Mouse (Mus musculus) right cerebral cortex, adult 2 months (tissue): ENCODE data around the gene Akirin1.

ENCODE experiments used
- DNase-seq, 2 experiments: peaks; one replicate each; pipeline ENCODE4 v3.0.0; 2021 to 2022; ENCODE audit warnings: low spot score in 2 of 2

The Akirin1 gene

DNA sequence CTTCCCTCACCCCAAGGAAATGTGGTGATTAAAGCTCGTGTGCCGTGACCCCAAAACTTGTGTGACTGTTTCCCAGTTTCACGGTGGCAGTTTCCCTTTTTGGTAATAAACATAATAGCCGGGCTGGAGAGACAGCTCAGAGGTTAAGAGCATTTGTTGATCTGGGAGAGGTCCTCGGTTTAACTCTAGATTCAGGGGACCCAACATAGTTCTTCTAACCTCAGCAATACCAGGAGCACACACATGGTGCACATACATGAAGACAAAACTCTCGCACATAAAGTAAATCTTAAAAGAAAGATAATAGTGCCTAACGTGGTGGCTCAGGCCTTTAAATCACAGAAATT is 31.7 kb downstream of the Akirin1 start:
- no peak for DNase-seq

DNA sequence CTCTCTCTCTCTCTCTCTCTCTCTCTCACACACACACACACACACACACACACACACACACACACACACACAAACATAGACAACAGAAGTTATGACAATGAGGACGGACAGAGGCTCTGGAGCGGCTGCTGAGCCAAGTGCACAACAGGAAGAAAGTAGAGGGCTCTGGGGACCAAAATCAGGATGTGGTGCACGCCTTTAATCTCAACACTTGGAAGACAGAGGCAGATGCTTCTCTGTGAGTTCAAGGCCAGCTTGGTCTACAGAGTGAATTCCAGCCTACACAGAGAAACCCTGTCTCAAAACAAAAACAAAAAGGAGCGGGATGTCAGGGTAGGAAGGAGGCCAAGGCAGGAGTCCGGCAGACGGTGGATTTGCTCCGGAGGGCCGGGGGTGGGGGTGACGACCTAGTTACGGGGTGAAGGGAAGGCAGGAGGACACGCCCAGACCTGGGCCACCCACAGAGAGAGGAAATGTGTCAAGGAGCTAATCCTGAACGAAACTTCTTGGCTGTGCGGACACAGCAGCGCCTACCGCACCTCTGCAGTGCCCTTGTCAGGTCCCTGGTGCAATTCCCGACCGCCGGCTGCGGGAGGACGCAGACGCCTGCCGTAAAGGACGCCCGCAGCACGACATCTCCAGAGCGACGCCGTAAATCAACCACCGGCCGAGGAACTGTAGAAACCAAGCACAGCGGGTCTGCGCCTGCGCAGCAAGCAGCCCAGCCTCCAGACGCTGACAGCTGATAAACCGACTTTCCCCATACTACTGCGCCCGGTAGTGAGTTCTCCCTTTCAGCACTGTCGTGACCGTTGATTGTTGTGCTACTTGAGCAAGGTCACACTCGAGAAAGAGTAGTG is 32.3 kb downstream of the Akirin1 start, which contains the start of gene Ndufs5:
TSS of gene Ndufs5 (minus strand) at position 629 of the 860 bp plus-strand sequence.
- DNase-seq, result peak; percentile 97

DNA sequence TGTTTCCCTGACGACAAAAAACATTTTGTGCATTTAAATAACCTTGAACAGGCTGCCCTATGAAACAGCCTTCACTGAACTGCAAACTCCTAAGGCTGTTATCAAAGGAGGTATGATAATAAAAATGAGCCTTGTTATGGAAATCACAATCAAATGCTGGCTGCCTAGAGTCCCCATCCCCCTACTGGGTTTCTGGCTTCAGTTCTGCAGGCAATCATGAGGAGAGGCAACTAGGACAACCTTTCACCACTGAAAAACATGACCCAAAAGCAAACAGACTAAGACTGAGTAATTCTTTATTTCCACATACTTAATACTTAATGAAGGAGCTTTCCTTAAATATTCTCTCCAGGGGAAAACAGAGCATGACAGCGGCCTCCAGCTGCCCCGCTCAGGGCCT is 37.7 kb downstream of the Akirin1 start:
- DNase-seq, result no peak

DNA sequence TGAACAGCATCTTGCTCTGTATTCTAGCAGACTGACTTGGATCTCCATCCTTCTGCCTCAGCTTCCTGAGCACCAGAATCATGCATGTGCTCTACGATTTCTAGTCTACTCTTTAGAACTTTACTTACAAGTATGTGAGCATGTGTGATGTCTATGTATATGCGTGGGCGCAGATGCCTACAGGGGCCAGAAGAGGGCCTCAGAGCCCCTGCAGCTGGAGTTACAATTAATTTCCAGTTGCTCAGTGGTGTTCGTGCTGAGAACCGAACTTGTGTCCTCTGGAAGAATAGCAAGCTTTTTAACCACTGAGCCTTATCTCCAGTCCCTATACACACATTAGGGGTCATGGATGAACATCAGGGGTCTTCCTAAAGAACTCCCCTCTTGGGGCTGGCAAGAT is 42.8 kb downstream of the Akirin1 start:
- no peak for DNase-seq

DNA sequence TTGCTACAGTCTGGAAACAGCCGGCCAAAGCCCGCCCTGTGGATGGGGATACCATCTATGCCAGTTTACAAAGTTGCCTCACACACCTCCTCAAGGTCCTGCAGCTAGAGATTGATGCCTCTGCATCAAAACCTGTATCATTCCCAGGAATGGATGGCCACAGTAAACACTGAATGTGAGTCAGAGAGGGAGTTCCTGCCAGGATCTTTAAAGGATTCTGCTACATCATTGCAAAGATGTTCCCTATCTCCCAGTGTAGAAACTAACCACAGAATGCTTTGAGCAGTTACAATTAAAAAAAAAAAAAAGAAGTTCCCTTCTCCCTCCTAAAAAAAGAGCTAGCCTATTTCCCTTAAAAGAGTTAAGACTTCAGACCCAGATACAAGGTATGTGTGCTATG is 44.8 kb downstream of the Akirin1 start:
- no peak for DNase-seq

DNA sequence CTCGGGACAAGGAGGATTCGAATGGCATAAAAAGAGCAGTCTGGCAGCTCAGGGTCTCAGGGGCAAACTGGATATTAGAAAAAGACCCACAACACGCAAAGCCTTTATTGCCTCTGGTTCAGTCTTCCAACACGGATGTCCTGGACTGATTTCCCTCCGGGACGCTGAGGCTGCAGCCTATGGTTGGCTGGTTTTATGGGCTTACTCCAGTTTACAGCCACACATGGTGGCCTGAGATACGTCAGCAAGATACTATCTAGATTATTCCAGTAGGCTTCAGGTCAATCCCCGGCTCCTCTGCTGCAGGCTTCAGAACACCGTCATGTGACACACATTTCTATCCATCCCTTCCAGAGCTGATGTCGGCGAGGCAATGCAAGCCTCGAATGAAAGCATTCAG is 56.8 kb downstream of the Akirin1 start:
- no peak for DNase-seq

DNA sequence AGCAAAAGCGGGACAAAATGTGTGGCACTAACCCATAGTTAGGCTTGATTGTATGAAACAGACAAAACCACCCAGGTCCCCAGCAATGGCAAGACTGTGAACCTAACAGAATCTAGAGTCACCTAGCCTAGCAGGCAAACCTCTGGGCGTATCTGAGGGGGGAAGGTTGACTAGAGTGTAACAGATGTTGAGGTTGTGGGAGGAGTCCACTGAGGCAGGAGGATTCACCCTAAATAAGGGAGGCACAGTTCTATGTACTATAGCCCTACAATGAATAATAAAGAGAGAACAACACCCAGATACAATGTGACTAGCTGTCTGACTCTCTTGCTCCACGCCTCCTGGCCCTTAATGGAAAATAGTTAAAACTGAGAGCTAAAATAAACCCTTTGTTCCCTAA is 58.1 kb downstream of the Akirin1 start:
- no peak for DNase-seq

DNA sequence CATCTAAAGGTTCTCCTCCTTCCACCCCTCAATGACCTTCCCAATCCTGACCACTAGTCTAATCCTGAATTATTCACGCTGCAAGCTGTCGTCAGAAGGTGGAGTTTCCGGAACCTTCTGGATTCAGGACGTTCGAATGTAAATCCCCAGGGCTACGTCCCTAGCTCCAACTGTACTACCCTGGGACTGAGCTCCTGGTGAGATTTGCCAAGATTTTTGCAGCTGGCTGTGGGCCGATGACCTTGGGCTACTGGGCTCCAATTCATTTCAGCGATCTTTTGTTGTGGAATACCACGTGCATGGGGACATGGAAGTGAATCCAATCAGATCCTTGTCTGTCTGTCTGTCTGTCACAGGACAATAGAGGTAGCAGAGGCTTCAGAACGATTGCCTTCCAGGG is 59.8 kb downstream of the Akirin1 start:
- DNase-seq, result no peak

DNA sequence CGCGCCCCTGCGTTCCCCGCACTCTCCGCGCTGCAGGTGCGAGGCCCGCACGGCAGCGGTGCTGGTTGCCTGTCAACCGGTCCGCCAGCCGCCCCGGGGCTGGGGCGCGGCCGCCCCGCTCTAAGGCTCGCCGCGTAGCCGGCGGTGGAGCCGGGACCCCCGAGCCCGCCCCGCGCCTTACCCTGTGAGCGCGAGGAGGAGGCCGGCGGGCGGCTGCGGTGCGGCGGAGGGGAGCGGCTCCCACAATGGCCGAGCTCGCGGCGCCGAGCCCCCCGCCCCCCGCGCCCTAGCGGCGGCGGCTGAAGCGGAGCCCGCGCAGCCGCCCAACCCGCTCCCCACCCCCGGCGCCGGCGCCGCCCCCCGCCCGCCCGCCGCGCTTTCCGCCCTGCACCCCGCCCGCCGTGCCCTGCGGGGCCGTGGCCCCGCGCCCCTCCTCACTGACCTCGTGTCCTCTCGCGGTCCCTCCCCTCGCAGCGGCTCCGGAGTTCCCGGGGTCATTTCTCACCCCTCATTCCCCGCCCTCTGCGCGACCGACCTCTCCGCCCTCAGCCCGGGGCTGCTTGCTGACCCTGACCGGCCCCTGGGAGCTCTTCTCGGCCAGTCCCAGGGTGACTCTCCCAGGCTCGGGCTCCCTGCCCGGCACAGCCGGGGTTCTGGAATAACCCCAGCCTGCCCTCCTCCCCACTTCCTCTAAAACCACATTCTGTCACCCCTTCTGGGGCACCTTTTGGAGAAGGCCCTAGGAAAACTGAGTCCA is 62.9 kb downstream of the Akirin1 start:
- peak; percentile 31 to 39 for DNase-seq

DNA sequence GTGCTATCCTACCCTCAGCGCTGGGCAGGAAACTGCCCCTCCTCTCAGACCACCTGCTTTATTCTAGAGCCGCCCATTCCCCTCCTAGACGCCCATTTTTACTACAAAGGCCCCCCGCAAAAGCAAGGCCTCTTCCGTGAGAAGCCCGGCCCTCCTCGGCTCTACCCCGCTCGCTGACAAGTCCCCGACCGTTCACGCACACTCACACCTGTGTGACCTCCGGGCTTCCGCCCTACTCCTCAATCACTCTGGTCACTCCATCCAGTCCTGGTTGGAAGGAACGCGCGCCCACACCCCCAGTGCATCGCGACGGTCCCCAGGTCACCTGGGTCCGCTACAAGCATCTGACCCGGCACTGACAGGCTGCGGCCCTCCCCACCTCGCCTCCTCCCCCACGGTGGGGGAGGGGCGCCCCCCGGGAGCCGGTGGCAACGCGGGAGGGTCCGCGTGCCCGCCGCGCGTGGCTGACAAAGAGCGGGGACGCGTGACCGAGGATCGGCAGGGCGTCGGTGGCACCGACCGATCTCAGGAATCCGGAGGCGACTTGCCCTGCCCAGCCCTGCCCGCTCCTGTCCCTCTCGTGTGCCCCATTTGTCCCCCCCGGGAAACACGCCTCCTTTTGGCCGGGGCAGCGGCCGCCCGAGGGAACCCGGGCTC is 63.6 kb downstream of the Akirin1 start:
- DNase-seq, result peak in 1 of 2 experiments; percentile 25

DNA sequence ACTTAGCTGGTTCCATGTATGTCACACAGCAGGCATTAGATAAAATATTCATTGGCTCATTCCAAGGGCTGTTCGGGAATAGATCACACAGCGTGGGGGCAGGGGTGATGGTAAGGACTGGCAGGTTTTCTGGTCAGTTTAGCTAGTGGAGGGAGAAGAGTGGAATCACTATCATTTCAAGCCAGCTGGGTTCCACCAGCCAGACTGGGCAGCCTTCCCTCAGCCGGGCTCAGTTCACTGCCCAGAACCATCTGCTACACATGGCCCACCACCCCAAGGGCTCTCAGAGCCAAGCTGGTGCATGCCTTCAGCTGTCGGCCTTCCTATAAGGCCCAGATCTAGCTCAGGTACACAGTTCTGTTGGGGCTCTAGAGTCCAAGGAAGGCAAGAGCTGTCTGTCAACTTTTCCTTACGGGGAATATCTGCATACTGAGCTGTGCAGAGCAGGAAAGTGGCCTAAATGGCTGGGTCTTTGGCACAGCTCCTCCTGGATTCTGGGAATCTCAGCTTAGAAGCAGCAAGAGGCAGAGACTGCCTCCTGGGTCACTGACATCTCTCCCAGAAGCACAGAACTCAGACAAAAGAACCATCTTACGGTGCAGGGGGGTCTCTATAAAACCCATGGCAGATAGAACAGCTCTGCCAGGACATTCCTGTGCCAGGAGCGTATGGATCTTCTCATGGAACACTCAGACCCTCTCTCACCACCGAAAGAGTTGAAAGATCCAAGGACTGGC is 64.5 kb downstream of the Akirin1 start:
- peak; percentile 21 to 58 for DNase-seq

DNA sequence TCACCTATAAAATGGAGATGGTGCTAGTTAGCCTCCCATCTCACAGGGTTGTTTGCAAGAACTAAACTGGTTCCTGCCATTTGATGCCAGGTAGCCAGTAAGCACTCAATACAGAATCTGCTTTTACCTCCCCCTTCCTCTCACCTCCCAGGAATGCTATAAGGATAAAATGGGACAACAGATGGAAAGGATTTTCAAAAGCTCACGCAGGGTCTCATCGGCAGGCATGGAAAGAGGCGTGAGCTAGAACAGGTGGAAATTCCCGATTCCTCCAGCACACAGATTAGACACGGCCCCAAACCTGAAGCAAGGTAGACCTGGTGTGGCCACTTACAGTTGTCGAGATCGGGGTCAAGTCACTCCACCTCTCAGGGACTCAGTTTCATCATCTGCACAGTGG is 65.1 kb downstream of the Akirin1 start:
- peak in 1 of 2 experiments; percentile 27 for DNase-seq
